Mouse (Mus musculus) lung, adult 2 months (tissue): Measurements from ENCODE around the gene Itpripl2. TPM values are rescaled to one million over a fixed set of nuclear protein-coding genes. Genes with fewer than 3 reads are reported as not detected.
A peak's percentile ranks its signal among the peaks of the same experiment; 100 is the strongest.

Experiments used
- DNase-seq: peaks from one replicate; pipeline ENCODE4 v3.0.0; 2022
- H3K4me1 ChIP-seq: fragments of 200-500 bp; 2 replicates; pipeline ENCODE4 v1.6.1; 2011; ENCODE audit warnings: low read length; ENCODE audit not compliant: control insufficient read depth, insufficient read depth
- H3K4me3 ChIP-seq: fragments of 200-500 bp; replicated peaks from 2 replicates; pipeline ENCODE3; 2011; ENCODE audit warnings: low read depth, mild to moderate bottlenecking, control low read depth, low read length; ENCODE audit errors: extremely low read depth
- CTCF ChIP-seq: fragments of 200-500 bp; IDR thresholded peaks from 2 replicates; pipeline ENCODE4 v1.5.1; 2011; ENCODE audit warnings: mild to moderate bottlenecking, low read length, control low read depth; ENCODE audit not compliant: insufficient read depth
- POLR2A ChIP-seq: fragments of 200-500 bp; IDR thresholded peaks from 2 replicates; pipeline ENCODE4 v1.6.1; 2011; ENCODE audit warnings: low read depth, mild to moderate bottlenecking, control low read depth, low read length, borderline replicate concordance; ENCODE audit errors: extremely low read depth
- WGBS: fragments of 180-500 bp; shearing (Covaris S2); methylation state at CpG from one replicate; pipeline ENCODE4 v1.1.7; 2018; 5-methylcytosine and 5-hydroxymethylcytosine counted together
- polyA plus RNA-seq: library from polyadenylated mRNA; depleted of rRNA; stranded (reverse); fragments of >200 nt; gene quantifications from 2 replicates; pipeline ENCODE4 v1.2.3, GENCODE M21; 2012; rRNA removed

Gene Itpripl2
- polyA plus RNA-seq, 1 experiment, result 60.9 TPM

- H3K4me3 ChIP-seq, result peak within 1 kb of the TSS; percentile 56
- DNase-seq, result peak; percentile 80
- 1% methylated on average over 57 of the region's 58 CpGs for WGBS
- TF ChIP-seq POLR2A (no peak), CTCF (peak; percentile 91)
- peaks cover 6% of the 10 kb centered on the region for H3K4me1 ChIP-seq
These were observed 43.4 kb downstream of the Itpripl2 start, which contains the start of gene Syt17 for GRCm38 (mm10) chr7:118448134-118448967. TSS of gene Syt17 (minus strand) at chr7:118448222.

GRCm38 (mm10) chr7:118447291-118448133, 44.3 kb downstream of the Itpripl2 start:
- peak; percentile 42 for DNase-seq
- peak overlapping the region; percentile 56 for H3K4me3 ChIP-seq
- 1% methylated on average over 65 of the region's 65 CpGs for WGBS
- peaks cover 4% of the 10 kb centered on the region; the same call in 1 of the 2 replicates for H3K4me1 ChIP-seq
- no peak for TF ChIP-seq POLR2A
- no peak for TF ChIP-seq CTCF

- DNase-seq, result no peak
- Histone ChIP-seq H3K4me3 (no peak overlapping the region), H3K4me1 (no peaks in the 10 kb centered on the region)
- TF ChIP-seq CTCF (no peak), POLR2A (no peak)
- WGBS, result 36% methylated on average over 7 of the region's 7 CpGs
These were observed 47.8 kb downstream of the Itpripl2 start for GRCm38 (mm10) chr7:118443895-118444485.

GRCm38 (mm10) chr7:118443371-118443770, 48.4 kb downstream of the Itpripl2 start:
- no peak overlapping the region for H3K4me3 ChIP-seq
- no peak for DNase-seq
- WGBS, result 8% methylated on average over 9 of the region's 9 CpGs
- no peak for TF ChIP-seq CTCF
- H3K4me1 ChIP-seq, result no peaks in the 10 kb centered on the region

- 73% methylated on average over 6 of the region's 6 CpGs for WGBS
- Histone ChIP-seq H3K4me1 (no peaks in the 10 kb centered on the region), H3K4me3 (no peak overlapping the region)
- TF ChIP-seq CTCF, result no peak
- no peak for TF ChIP-seq POLR2A
- DNase-seq, result no peak
These were observed 50.2 kb downstream of the Itpripl2 start for GRCm38 (mm10) chr7:118441535-118441934.

- WGBS, result 53% methylated on average over 7 of the region's 7 CpGs
- no peak overlapping the region for H3K4me3 ChIP-seq
- DNase-seq, result no peak
- no peaks in the 10 kb centered on the region for H3K4me1 ChIP-seq
- TF ChIP-seq POLR2A (no peak), CTCF (peak; percentile 74)
These were observed 54.5 kb downstream of the Itpripl2 start for GRCm38 (mm10) chr7:118437101-118437802.

Other genes starting within 250 kb of the Itpripl2 start
- gene Smg1, start 248.3 kb downstream of the Itpripl2 start, polyA plus RNA-seq, result 21.8 and 24.9 TPM in 2 replicates
- gene Syt17, start 43.8 kb downstream of the Itpripl2 start, polyA plus RNA-seq, result 5.0 and 6.8 TPM in 2 replicates
- 29.2 and 41.4 TPM in 2 replicates for gene Coq7, start 41.4 kb upstream of the Itpripl2 start, polyA plus RNA-seq
- gene Tmc7, start 92.8 kb upstream of the Itpripl2 start, polyA plus RNA-seq, result 1.3 and 1.5 TPM in 2 replicates
- 0.57 and 1.1 TPM in 2 replicates for gene Tmc5, start 105.3 kb upstream of the Itpripl2 start, polyA plus RNA-seq
- gene Gde1, start 213.8 kb upstream of the Itpripl2 start, polyA plus RNA-seq, result 307 and 574 TPM in 2 replicates
- gene Ccp110, start 220.6 kb upstream of the Itpripl2 start, polyA plus RNA-seq, result 4.9 and 6.8 TPM in 2 replicates
- 40.1 and 41.7 TPM in 2 replicates for gene Vps35l, start 248.3 kb upstream of the Itpripl2 start, polyA plus RNA-seq